Mouse (Mus musculus) MEL (cell line): ENCODE data around the gene Chrna1.

Experiments
- CTCF ChIP-seq, 3 experiments: IDR thresholded peaks in 2 of 3; conservative IDR thresholded peaks in 1 of 3; 2 replicates each; pipeline ENCODE4 v1.5.1; 2011 to 2012; ENCODE audit warnings: low read length in 3 of 3, low read depth in 2 of 3, mild to moderate bottlenecking in 2 of 3, improper control_type of control experiment in 1 of 3, inconsistent platforms in 1 of 3, mixed read lengths in 1 of 3, moderate library complexity in 1 of 3; ENCODE audit not compliant: control insufficient read depth in 1 of 3, insufficient read depth in 1 of 3, poor library complexity in 1 of 3, severe bottlenecking in 1 of 3
- POLR2A ChIP-seq, 2 experiments: IDR thresholded peaks; 2 replicates each; pipeline ENCODE4 v1.6.1; 2011 to 2012; ENCODE audit warnings: low read length in 2 of 2, mild to moderate bottlenecking in 2 of 2, control low read depth in 1 of 2, improper control_type of control experiment in 1 of 2, low read depth in 1 of 2, moderate library complexity in 1 of 2; ENCODE audit not compliant: control insufficient read depth in 1 of 2, insufficient read depth in 1 of 2, poor library complexity in 1 of 2
- TAL1 ChIP-seq: IDR thresholded peaks from 2 replicates; pipeline ENCODE4 v1.6.1; 2012; ENCODE audit warnings: mild to moderate bottlenecking, inconsistent platforms, low read length, moderate library complexity, mixed read lengths
- ZC3H11A ChIP-seq: IDR thresholded peaks from 2 replicates; pipeline ENCODE4 v1.6.1; 2012; ENCODE audit warnings: low read depth, mild to moderate bottlenecking, inconsistent platforms, low read length, improper control_type of control experiment

- no peak for TF ChIP-seq ZC3H11A
- no peak for TF ChIP-seq CTCF (IDR thresholded peaks at IDR 0.05 in 2 of 3, conservative IDR thresholded peaks at IDR 0.05 in 1 of 3; ENCODE audit: control insufficient read depth in 1 of 3, insufficient read depth in 1 of 3, low read depth in 2 of 3, low read length in 3 of 3, poor library complexity in 1 of 3, severe bottlenecking in 1 of 3)
- TF ChIP-seq POLR2A (IDR thresholded peaks at IDR 0.05; ENCODE audit: control insufficient read depth in 1 of 2, insufficient read depth in 1 of 2, low read depth in 1 of 2, low read length in 2 of 2, poor library complexity in 1 of 2): no peak
- TF ChIP-seq TAL1: no peak
Observed at GRCm38 (mm10) chr2:73586392-73587108, 6.4 kb upstream of the Chrna1 start.
